ENCODE assay signal across 25 mouse cellular contexts in the genomic region with DNA sequence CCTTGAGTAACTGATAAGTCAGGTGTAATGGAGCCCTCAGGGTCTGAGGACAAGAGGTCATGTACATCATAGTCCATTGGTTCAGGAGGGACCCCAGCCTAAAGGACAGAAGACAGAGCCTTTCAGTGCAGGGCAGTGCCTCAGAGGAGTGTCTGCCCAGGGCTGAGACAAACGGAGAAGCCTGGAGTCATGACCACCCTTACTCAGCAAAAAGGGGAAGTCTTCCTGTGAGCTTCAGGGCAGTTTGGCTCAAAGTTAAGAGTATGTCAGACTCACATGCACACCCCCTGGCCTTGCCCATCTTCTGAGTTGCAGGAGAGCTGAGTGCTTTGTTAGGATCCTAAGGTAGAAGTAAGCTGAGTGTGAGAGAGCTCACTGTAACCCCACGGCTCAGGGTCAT. TPM values are rescaled to one million over a fixed set of nuclear protein-coding genes. Genes with fewer than 3 reads are reported as not detected.
"Had no signal": no experiment of that assay in that cellular context is flagged by ENCODE, and none has a peak within 500 bp of the region (broad histone marks: within the 10 kb centered on the region; RNA-seq: fewer than 3 reads in every experiment).

No protein-coding gene starts in this region.

- DNase-seq: kidney, adult 11 months; kidney, adult 8-10 months; kidney, postnatal 10 days; kidney, postnatal 36 days; layer of hippocampus, postnatal 36 days; liver; liver, postnatal 0 days; lung, embryonic 14.5 days; right cerebral cortex, postnatal 14 days; right cerebral cortex, postnatal 4 days; thymus, postnatal 25 days had no signal

- H3K9ac ChIP-seq: kidney, embryonic 15.5 days; limb, embryonic 13.5 days; liver, embryonic 14.5 days; liver, postnatal 0 days; lung, embryonic 14.5 days; midbrain, embryonic 12.5 days; stomach, embryonic 15.5 days had no signal

- H3K9me3 ChIP-seq: kidney, embryonic 15.5 days; limb, embryonic 10.5 days; limb, embryonic 13.5 days; midbrain, embryonic 12.5 days; stomach, embryonic 15.5 days had no signal

- H3K27me3 ChIP-seq: kidney, embryonic 15.5 days; limb, embryonic 13.5 days; midbrain, embryonic 12.5 days; stomach, embryonic 15.5 days had no signal

- ATAC-seq: liver, postnatal 0 days; lung, postnatal 0 days; midbrain, embryonic 16.5 days had no signal

- H3K4me2 ChIP-seq: kidney, embryonic 15.5 days; limb, embryonic 13.5 days; lung, embryonic 14.5 days; midbrain, embryonic 12.5 days; stomach, embryonic 15.5 days had no signal

- H3K27ac ChIP-seq: kidney, embryonic 15.5 days; limb, embryonic 10.5 days; limb, embryonic 13.5 days; liver, embryonic 14.5 days; macrophage; midbrain, embryonic 12.5 days; stomach, embryonic 15.5 days had no signal

- H3K4me3 ChIP-seq: kidney, embryonic 15.5 days; limb, embryonic 10.5 days; limb, embryonic 13.5 days; midbrain, embryonic 12.5 days; myocyte; stomach, embryonic 15.5 days had no signal

- H3K4me1 ChIP-seq: stomach, embryonic 15.5 days had no signal

RNA-seq across cellular contexts. Expression of a gene that starts 39.4 kb away (rescaled TPM):
- total RNA-seq: megakaryocyte-erythroid progenitor cell, adult 5-6 weeks; monocyte, adult 5-6 weeks had no signal
- polyA plus RNA-seq: liver, embryonic 14.5 days; lung, postnatal 0 days; macrophage; myocyte; thymus, postnatal 0 days had no signal

RNA-seq across cellular contexts. Expression of a gene that starts 54.5 kb away (rescaled TPM):
- total RNA-seq: megakaryocyte-erythroid progenitor cell, adult 5-6 weeks; monocyte, adult 5-6 weeks had no signal
- polyA plus RNA-seq: kidney, embryonic 15.5 days; limb, embryonic 10.5 days; limb, embryonic 13.5 days; liver, embryonic 14.5 days; liver, postnatal 0 days; lung, embryonic 14.5 days; lung, postnatal 0 days; macrophage; midbrain, embryonic 12.5 days; midbrain, embryonic 16.5 days; myocyte; neural tube, embryonic 11.5 days; stomach, embryonic 15.5 days; thymus, postnatal 0 days had no signal
